Mouse (Mus musculus) olfactory bulb, adult 2 months (tissue): ENCODE results near the gene Hacd1.

Source experiments
- CTCF ChIP-seq: fragments of 200-500 bp; IDR thresholded peaks from 2 replicates; pipeline ENCODE4 v1.5.1; 2012; ENCODE audit warnings: low read depth, mild to moderate bottlenecking, low read length, moderate library complexity; ENCODE audit not compliant: insufficient read depth
- POLR2A ChIP-seq: fragments of 200-500 bp; IDR thresholded peaks from 2 replicates; pipeline ENCODE4 v1.6.1; 2012; ENCODE audit warnings: mild to moderate bottlenecking, low read depth, low read length, moderate library complexity; ENCODE audit not compliant: insufficient read depth

DNA sequence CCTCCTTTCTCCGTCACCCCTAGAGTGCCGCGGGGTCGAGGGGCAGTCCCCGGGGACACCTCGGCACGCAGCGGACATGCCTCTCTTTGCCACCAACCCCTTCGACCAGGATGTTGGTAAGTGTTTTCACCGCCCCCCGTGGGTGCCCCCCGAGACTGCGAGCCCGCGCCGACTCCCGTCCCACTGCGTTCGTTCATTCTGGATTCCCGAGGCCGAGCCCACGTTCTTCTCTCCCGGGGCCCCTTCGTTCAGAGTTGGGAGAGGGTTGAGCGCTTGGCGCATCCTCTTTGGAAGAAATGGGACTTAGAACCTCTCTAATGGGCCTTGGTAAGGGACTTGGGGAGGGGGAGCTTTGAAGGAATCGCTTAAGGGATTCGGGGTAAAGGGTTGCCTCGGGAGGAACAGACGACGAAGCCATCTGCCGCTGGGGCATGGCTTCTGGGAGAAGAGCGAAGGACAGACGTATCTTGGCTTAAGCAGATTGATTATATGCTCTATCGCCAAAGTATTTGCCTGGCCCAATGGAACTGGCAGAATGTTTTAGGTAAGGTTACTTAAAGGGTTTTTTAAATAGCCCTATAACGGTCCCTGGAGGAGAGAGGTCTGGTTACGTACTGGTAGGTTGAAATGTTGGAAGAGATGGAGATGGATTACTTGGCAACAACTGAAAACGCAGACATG lies 18.4 kb upstream of the Hacd1 start:
- TF ChIP-seq CTCF (no peak), POLR2A (no peak)
